Mouse (Mus musculus): ENCODE data around the gene Uqcc3. TPM values are rescaled to one million over a fixed set of nuclear protein-coding genes. Genes with fewer than 3 reads are reported as not detected.
A peak's percentile ranks its signal among the peaks of the same experiment; 100 is the strongest.

Uqcc3 gene
- total and polyA plus RNA-seq, 3 experiments = 43.7 to 56.5 (median 49.9) TPM

GRCm38 (mm10) chr19:8914212-8914611 lies 33.5 kb upstream of the Uqcc3 start:
- 99% methylated on average over 3 of the region's 3 CpGs for WGBS

GRCm38 (mm10) chr19:8911810-8912209 lies 31.1 kb upstream of the Uqcc3 start:
- Histone ChIP-seq H3K27ac (no peak overlapping the region), H3K79me2 (replicated peaks; ENCODE audit: control insufficient read depth, insufficient read depth, low read length) (no peaks in the 10 kb centered on the region), H3K4me1 (ENCODE audit: control insufficient read depth, insufficient read depth, low read length) (no peaks in the 10 kb centered on the region), H3K9ac (ENCODE audit: low read depth, low read length) (no peak overlapping the region), H3K27me3 (ENCODE audit: control insufficient read depth, insufficient read depth, low read length) (no peaks in the 10 kb centered on the region), H3K4me3 (no peak overlapping the region), H3K36me3 (ENCODE audit: control insufficient read depth, insufficient read depth, low read length) (no peaks in the 10 kb centered on the region)
- TF ChIP-seq POLR2A (IDR thresholded peaks at IDR 0.05; ENCODE audit: insufficient read depth, low read depth, low read length) = no peak
- TF ChIP-seq EP300 (IDR thresholded peaks at IDR 0.05; ENCODE audit: insufficient read depth, low read depth, low read length) = no peak
- no peak for TF ChIP-seq CTCF (IDR thresholded peaks at IDR 0.05)
- DNase-seq = no peak
- 85% methylated on average over 5 of the region's 5 CpGs for WGBS
- intact Hi-C loops (cut with DNase I) = no loop called here

More at GRCm38 (mm10) chr19:8914212-8914611, 33.5 kb upstream of the Uqcc3 start:
- Histone ChIP-seq H3K27me3 (ENCODE audit: control insufficient read depth, insufficient read depth, low read length) (no peaks in the 10 kb centered on the region), H3K36me3 (ENCODE audit: control insufficient read depth, insufficient read depth, low read length) (no peaks in the 10 kb centered on the region), H3K4me3 (no peak overlapping the region), H3K9ac (ENCODE audit: low read depth, low read length) (no peak overlapping the region), H3K27ac (no peak overlapping the region), H3K4me1 (ENCODE audit: control insufficient read depth, insufficient read depth, low read length) (no peaks in the 10 kb centered on the region), H3K79me2 (replicated peaks; ENCODE audit: control insufficient read depth, insufficient read depth, low read length) (no peaks in the 10 kb centered on the region)
- intact Hi-C loops (cut with DNase I) = no loop called here
- TF ChIP-seq POLR2A (IDR thresholded peaks at IDR 0.05; ENCODE audit: insufficient read depth, low read depth, low read length) (no peak), EP300 (IDR thresholded peaks at IDR 0.05; ENCODE audit: insufficient read depth, low read depth, low read length) (no peak), CTCF (IDR thresholded peaks at IDR 0.05) (no peak)
- DNase-seq = no peak

- Histone ChIP-seq H3K36me3 (ENCODE audit: control insufficient read depth, insufficient read depth, low read length) (no peaks in the 10 kb centered on the region), H3K27me3 (ENCODE audit: control insufficient read depth, insufficient read depth, low read length) (no peaks in the 10 kb centered on the region), H3K79me2 (replicated peaks; ENCODE audit: control insufficient read depth, insufficient read depth, low read length) (no peaks in the 10 kb centered on the region), H3K4me3 (no peak overlapping the region), H3K4me1 (ENCODE audit: control insufficient read depth, insufficient read depth, low read length) (no peaks in the 10 kb centered on the region), H3K9ac (ENCODE audit: low read depth, low read length) (no peak overlapping the region), H3K27ac (no peak overlapping the region)
- DNase-seq = no peak
- intact Hi-C loops (cut with DNase I) = no loop called here
- WGBS = 88% methylated on average over 6 of the region's 6 CpGs
- TF ChIP-seq POLR2A (IDR thresholded peaks at IDR 0.05; ENCODE audit: insufficient read depth, low read depth, low read length) = no peak
- no peak for TF ChIP-seq EP300 (IDR thresholded peaks at IDR 0.05; ENCODE audit: insufficient read depth, low read depth, low read length)
- no peak for TF ChIP-seq CTCF (IDR thresholded peaks at IDR 0.05)
These were observed 27.8 kb upstream of the Uqcc3 start for GRCm38 (mm10) chr19:8908531-8908930.

GRCm38 (mm10) chr19:8903412-8903811 lies 22.7 kb upstream of the Uqcc3 start:
- H3K27me3 ChIP-seq (ENCODE audit: control insufficient read depth, insufficient read depth, low read length) = no peaks in the 10 kb centered on the region
- peaks cover 5% of the 10 kb centered on the region for H3K36me3 ChIP-seq (ENCODE audit: control insufficient read depth, insufficient read depth, low read length)
- no peaks in the 10 kb centered on the region for H3K79me2 ChIP-seq (replicated peaks; ENCODE audit: control insufficient read depth, insufficient read depth, low read length)
- H3K4me3 ChIP-seq = no peak overlapping the region
- H3K9ac ChIP-seq (ENCODE audit: low read depth, low read length) = no peak overlapping the region
- WGBS = 95% methylated on average over 5 of the region's 5 CpGs
- intact Hi-C loops (cut with DNase I) = no loop called here
- TF ChIP-seq POLR2A (IDR thresholded peaks at IDR 0.05; ENCODE audit: insufficient read depth, low read depth, low read length) (no peak), EP300 (IDR thresholded peaks at IDR 0.05; ENCODE audit: insufficient read depth, low read depth, low read length) (no peak), CTCF (IDR thresholded peaks at IDR 0.05) (no peak)
- no peak overlapping the region for H3K27ac ChIP-seq
- H3K4me1 ChIP-seq (ENCODE audit: control insufficient read depth, insufficient read depth, low read length) = peaks cover 1% of the 10 kb centered on the region; the same call in 1 of the 2 replicates
- DNase-seq = no peak

- Histone ChIP-seq H3K27ac (no peak overlapping the region; the same call in 1 of the 2 replicates), H3K36me3 (ENCODE audit: control insufficient read depth, insufficient read depth, low read length) (peaks cover 5% of the 10 kb centered on the region)
These were observed 18.4 kb upstream of the Uqcc3 start for GRCm38 (mm10) chr19:8899079-8899478.

GRCm38 (mm10) chr19:8898576-8898975 lies 17.9 kb upstream of the Uqcc3 start:
- H3K27ac ChIP-seq = peak overlapping the region; percentile 95
- H3K4me1 ChIP-seq (ENCODE audit: control insufficient read depth, insufficient read depth, low read length) = peaks cover 1% of the 10 kb centered on the region; the same call in 1 of the 2 replicates
- intact Hi-C loops (cut with DNase I) = loop anchor here (2.0 to 5.0 kb wide), 3 partner anchors 22 to 76 kb away; partner anchors contain the start of genes B3gat3, Hnrnpul2 and Tut1
- H3K27me3 ChIP-seq (ENCODE audit: control insufficient read depth, insufficient read depth, low read length) = no peaks in the 10 kb centered on the region
- TF ChIP-seq EP300 (IDR thresholded peaks at IDR 0.05; ENCODE audit: insufficient read depth, low read depth, low read length) (no peak), POLR2A (IDR thresholded peaks at IDR 0.05; ENCODE audit: insufficient read depth, low read depth, low read length) (no peak), CTCF (IDR thresholded peaks at IDR 0.05) (no peak)
- DNase-seq = no peak
- WGBS = 3% methylated on average over 13 of the region's 13 CpGs
- H3K79me2 ChIP-seq (replicated peaks; ENCODE audit: control insufficient read depth, insufficient read depth, low read length) = no peaks in the 10 kb centered on the region
- peak overlapping the region; percentile 83 for H3K4me3 ChIP-seq
- H3K36me3 ChIP-seq (ENCODE audit: control insufficient read depth, insufficient read depth, low read length) = peaks cover 5% of the 10 kb centered on the region
- H3K9ac ChIP-seq (ENCODE audit: low read depth, low read length) = peak overlapping the region; percentile 86

More at GRCm38 (mm10) chr19:8899079-8899478, 18.4 kb upstream of the Uqcc3 start:
- Histone ChIP-seq H3K9ac (ENCODE audit: low read depth, low read length) (no peak overlapping the region), H3K79me2 (replicated peaks; ENCODE audit: control insufficient read depth, insufficient read depth, low read length) (no peaks in the 10 kb centered on the region), H3K4me1 (ENCODE audit: control insufficient read depth, insufficient read depth, low read length) (peaks cover 1% of the 10 kb centered on the region; the same call in 1 of the 2 replicates), H3K4me3 (peak overlapping the region; percentile 83), H3K27me3 (ENCODE audit: control insufficient read depth, insufficient read depth, low read length) (no peaks in the 10 kb centered on the region)
- WGBS = 16% methylated on average over 3 of the region's 3 CpGs
- TF ChIP-seq EP300 (IDR thresholded peaks at IDR 0.05; ENCODE audit: insufficient read depth, low read depth, low read length) (no peak), POLR2A (IDR thresholded peaks at IDR 0.05; ENCODE audit: insufficient read depth, low read depth, low read length) (no peak), CTCF (IDR thresholded peaks at IDR 0.05) (no peak)
- no peak for DNase-seq
- intact Hi-C loops (cut with DNase I) = loop anchor here (2.0 to 5.0 kb wide), 3 partner anchors 22 to 77 kb away; partner anchors contain the start of genes B3gat3, Hnrnpul2 and Tut1

Data from heart, adult 2 months (tissue).